Mouse (Mus musculus): ENCODE measurements at regions not wholly inside any gene's neighbourhood (a gene's known extent, or its start where the extent isn't known, plus 50 kb on each side); places are given as distances from the start of the nearest gene placed in this dataset.
A peak's percentile ranks its signal among the peaks of the same experiment; 100 is the strongest.
"Not testable (repeated sequence)": the region's sequence is repeated elsewhere in the genome, so short reads cannot be mapped to it uniquely, and the experiment has no call there.

GRCm38 (mm10) chrX:99732526-99732925 lies 88.3 kb upstream of the Tmem28 start:
- DNase-seq: no peak

- DNase-seq: peak; percentile 4
These were observed 95.7 kb upstream of the Tmem28 start for GRCm38 (mm10) chrX:99725101-99725500.

GRCm38 (mm10) chrX:99695366-99695765 lies 125.5 kb upstream of the Tmem28 start:
- no peak for DNase-seq

GRCm38 (mm10) chrX:99690971-99691370 lies 129.8 kb upstream of the Tmem28 start:
- DNase-seq: peak; percentile 10

GRCm38 (mm10) chrX:99689761-99690160 lies 131.1 kb upstream of the Tmem28 start:
- no peak for DNase-seq

GRCm38 (mm10) chrX:99682491-99682890 lies 138.3 kb upstream of the Tmem28 start:
- DNase-seq: not testable (repeated sequence)

- no peak for DNase-seq
These were observed 153.2 kb upstream of the Tmem28 start for GRCm38 (mm10) chrX:99667596-99667995.

GRCm38 (mm10) chrX:99662566-99662965 lies 158.3 kb upstream of the Tmem28 start:
- DNase-seq: no peak

GRCm38 (mm10) chrX:99659496-99660140 lies 161.2 kb upstream of the Tmem28 start:
- no peak for DNase-seq

GRCm38 (mm10) chrX:99657790-99658451 lies 162.9 kb upstream of the Tmem28 start:
- DNase-seq: peak; percentile 8

- DNase-seq: no peak
These were observed 163.8 kb upstream of the Tmem28 start for GRCm38 (mm10) chrX:99656988-99657387.

GRCm38 (mm10) chrX:99632211-99632775 lies 161.2 kb upstream of the Pja1 start:
- no peak for DNase-seq

- no peak for DNase-seq
These were observed 153.6 kb upstream of the Pja1 start for GRCm38 (mm10) chrX:99624515-99625179.

GRCm38 (mm10) chrX:99612130-99612759 lies 141.2 kb upstream of the Pja1 start:
- no peak for DNase-seq

GRCm38 (mm10) chrX:99610096-99610495 lies 139.0 kb upstream of the Pja1 start:
- DNase-seq: no peak

- DNase-seq: no peak
These were observed 138.5 kb upstream of the Pja1 start for GRCm38 (mm10) chrX:99609591-99609990.

- DNase-seq: no peak
These were observed 137.2 kb upstream of the Pja1 start for GRCm38 (mm10) chrX:99608284-99608692.

- no peak for DNase-seq
These were observed 134.2 kb upstream of the Pja1 start for GRCm38 (mm10) chrX:99605084-99605824.

- DNase-seq: no peak
These were observed 132.6 kb upstream of the Pja1 start for GRCm38 (mm10) chrX:99603714-99604113.

- no peak for DNase-seq
These were observed 131.3 kb upstream of the Pja1 start for GRCm38 (mm10) chrX:99602268-99602885.

- no peak for DNase-seq
These were observed 124.4 kb upstream of the Pja1 start for GRCm38 (mm10) chrX:99595493-99595892.

GRCm38 (mm10) chrX:99593872-99594487 lies 122.9 kb upstream of the Pja1 start:
- DNase-seq: no peak
